Mouse (Mus musculus) forebrain, embryonic 10.5 days (tissue): ENCODE data around the gene Gm32742. TPM values are rescaled to one million over a fixed set of nuclear protein-coding genes. Genes with fewer than 3 reads are reported as not detected.
A peak's percentile ranks its signal among the peaks of the same experiment; 100 is the strongest.
"Not testable (repeated sequence)": the region's sequence is repeated elsewhere in the genome, so short reads cannot be mapped to it uniquely, and the experiment has no call there.

ENCODE experiments used
- DNase-seq: peaks from one replicate; pipeline ENCODE4 v3.0.0-alpha.2; 2017; ENCODE audit warnings: low spot score; ENCODE audit errors: extremely low spot score
- H3K27ac ChIP-seq: fragments of 300-500 bp; sonication (generic); 2 replicates; pipeline ENCODE4 v1.5.1; 2016; ENCODE audit warnings: mild to moderate bottlenecking
- H3K27me3 ChIP-seq: fragments of 300-500 bp; sonication (generic); 2 replicates; pipeline ENCODE4 v1.6.1; 2016; ENCODE audit warnings: mild to moderate bottlenecking; ENCODE audit not compliant: poor library complexity, severe bottlenecking
- H3K36me3 ChIP-seq: fragments of 300-500 bp; sonication (generic); replicated peaks from 2 replicates; pipeline ENCODE4 v1.6.1; 2016; ENCODE audit warnings: mild to moderate bottlenecking, moderate library complexity
- H3K4me1 ChIP-seq: fragments of 300-500 bp; sonication (generic); 2 replicates; pipeline ENCODE4 v1.6.1; 2016
- H3K4me3 ChIP-seq: fragments of 300-500 bp; sonication (generic); 2 replicates; pipeline ENCODE4 v1.5.1; 2016; ENCODE audit warnings: mild to moderate bottlenecking, moderate library complexity
- H3K9me3 ChIP-seq: fragments of 300-500 bp; sonication (generic); 2 replicates; pipeline ENCODE4 v1.6.1; 2016; ENCODE audit warnings: mild to moderate bottlenecking, moderate library complexity
- WGBS: fragments of 180-500 bp; shearing (Covaris S2); methylation state at CpG from one replicate; pipeline ENCODE4 v1.1.7; 2016; 5-methylcytosine and 5-hydroxymethylcytosine counted together
- polyA plus RNA-seq: library from polyadenylated mRNA; unstranded; fragments of >200 nt; fragmentation: Nextera tagmentation; extraction: Ambion mirVana; gene quantifications from 2 replicates; pipeline ENCODE4 v1.2.1, GENCODE M21; 2016

The Gm32742 gene
- polyA plus RNA-seq, 1 experiment from 2014 or later, result not detected

DNA sequence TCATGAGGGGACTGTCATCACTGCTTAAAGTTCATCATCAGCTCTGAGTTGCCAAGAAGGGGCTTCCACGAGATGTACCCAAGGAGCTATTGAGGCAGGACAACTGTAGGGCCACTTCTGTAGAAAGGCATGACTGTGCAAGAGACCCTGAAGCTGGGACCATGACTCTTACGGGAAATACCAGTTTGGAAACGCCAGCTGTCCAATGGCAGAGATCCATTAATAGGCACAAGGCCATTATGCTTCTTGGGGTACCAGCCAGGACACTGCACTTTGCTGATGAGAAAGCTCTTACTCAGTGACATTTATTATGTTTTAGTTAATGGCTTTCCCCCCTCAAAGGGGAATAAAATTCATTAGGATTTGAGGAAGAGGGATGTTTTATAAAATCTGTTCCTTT is 24.6 kb downstream of the Gm32742 start:
- Histone ChIP-seq H3K27ac (no peak overlapping the region), H3K4me1 (no peaks in the 10 kb centered on the region)
- WGBS, result 82% methylated on average over 3 of the region's 3 CpGs

GRCm38 (mm10) chr9:51139401-51139800 is 25.9 kb downstream of the Gm32742 start:
- H3K27me3 ChIP-seq, H3K36me3 ChIP-seq, DNase-seq, H3K4me1 ChIP-seq, H3K4me3 ChIP-seq, H3K9me3 ChIP-seq, H3K27ac ChIP-seq: not testable (repeated sequence)
- WGBS, result 92% methylated on average over 1 of the region's 1 CpGs

More for the DNA sequence above, 24.6 kb downstream of the Gm32742 start:
- no peak for DNase-seq
- no peaks in the 10 kb centered on the region for H3K36me3 ChIP-seq
- H3K4me3 ChIP-seq, result no peak overlapping the region
- no peaks in the 10 kb centered on the region for H3K27me3 ChIP-seq
- H3K9me3 ChIP-seq, result no peaks in the 10 kb centered on the region

DNA sequence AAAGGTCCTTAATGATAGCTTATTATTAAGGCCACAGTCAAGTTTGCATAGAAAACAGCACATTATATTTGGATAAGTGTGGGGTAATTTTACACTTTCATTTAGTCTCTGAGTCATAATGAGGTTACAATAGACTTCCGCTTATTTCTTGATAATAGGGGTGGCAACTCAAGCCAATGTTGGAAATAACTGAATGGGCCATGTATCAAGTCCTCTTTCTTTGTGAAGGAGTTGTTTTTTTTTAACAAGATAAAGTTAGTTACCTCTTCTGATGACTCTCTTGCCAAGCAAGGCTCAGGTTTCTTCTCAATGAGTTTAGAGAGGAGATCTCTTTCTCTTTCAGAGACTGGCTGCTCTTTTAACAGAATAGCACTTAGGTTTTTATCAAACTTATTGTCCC is 27.0 kb downstream of the Gm32742 start:
- no peaks in the 10 kb centered on the region for H3K36me3 ChIP-seq
- no peak for DNase-seq
- H3K4me3 ChIP-seq, result no peak overlapping the region
- H3K27me3 ChIP-seq, result no peaks in the 10 kb centered on the region
- H3K27ac ChIP-seq, result no peak overlapping the region
- 94% methylated on average over 1 of the region's 1 CpGs for WGBS
- H3K4me1 ChIP-seq, result no peaks in the 10 kb centered on the region
- no peaks in the 10 kb centered on the region for H3K9me3 ChIP-seq

DNA sequence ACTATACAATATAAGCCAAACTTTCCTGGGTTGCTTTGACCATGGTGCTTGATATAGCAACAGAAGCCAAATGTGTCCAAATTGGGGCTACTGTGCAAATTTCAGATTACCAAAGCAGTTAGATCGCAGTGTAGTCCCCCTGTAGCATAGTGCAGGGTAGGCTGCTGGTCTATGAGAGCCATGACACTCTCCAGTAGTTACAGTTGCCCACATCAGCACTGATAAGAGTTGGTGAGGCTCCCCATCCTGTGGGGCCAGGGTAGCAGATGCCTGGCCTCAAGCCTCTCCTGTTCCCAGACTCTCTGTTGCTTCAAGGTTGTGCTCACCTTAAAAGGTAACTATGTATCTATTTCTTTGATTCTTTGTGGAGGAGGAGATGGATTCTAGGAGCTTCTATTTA is 27.5 kb downstream of the Gm32742 start:
- Histone ChIP-seq H3K27me3 (no peaks in the 10 kb centered on the region), H3K9me3 (no peaks in the 10 kb centered on the region), H3K4me1 (no peaks in the 10 kb centered on the region), H3K4me3 (no peak overlapping the region), H3K27ac (no peak overlapping the region), H3K36me3 (no peaks in the 10 kb centered on the region)
- 89% methylated on average over 1 of the region's 1 CpGs for whole genome bisulfite sequencing
- no peak for DNase-seq

- no peaks in the 10 kb centered on the region for H3K9me3 ChIP-seq
- no peaks in the 10 kb centered on the region for H3K27me3 ChIP-seq
- WGBS, result 89% methylated on average over 4 of the region's 4 CpGs
- H3K27ac ChIP-seq, result no peak overlapping the region
- no peaks in the 10 kb centered on the region for H3K4me1 ChIP-seq
- H3K36me3 ChIP-seq, result no peaks in the 10 kb centered on the region
- no peak for DNase-seq
- no peak overlapping the region for H3K4me3 ChIP-seq
Measured at GRCm38 (mm10) chr9:51137432-51137831, 27.9 kb downstream of the Gm32742 start.

DNA sequence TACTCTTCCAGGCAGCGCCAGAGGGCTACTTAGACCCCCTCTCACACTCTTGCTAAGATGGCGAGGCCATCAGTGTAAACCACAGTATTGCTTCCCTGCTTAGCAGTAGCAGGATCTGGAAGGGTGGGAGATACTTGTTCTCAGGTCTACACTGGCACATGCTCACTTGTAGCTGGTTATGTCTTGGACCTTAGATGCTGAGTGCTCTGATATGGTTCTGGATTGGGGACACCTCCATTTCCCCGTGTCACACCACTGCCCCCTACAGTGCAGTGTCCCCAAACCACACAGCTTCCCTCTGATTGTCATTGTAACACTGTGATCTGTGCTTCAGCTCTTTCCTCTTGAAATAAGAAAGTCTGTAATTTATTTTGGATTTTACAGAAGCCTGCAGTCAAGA is 28.3 kb downstream of the Gm32742 start:
- Histone ChIP-seq H3K4me3 (no peak overlapping the region), H3K9me3 (no peaks in the 10 kb centered on the region), H3K27me3 (no peaks in the 10 kb centered on the region), H3K36me3 (no peaks in the 10 kb centered on the region), H3K27ac (no peak overlapping the region), H3K4me1 (no peaks in the 10 kb centered on the region)
- 68% methylated on average over 3 of the region's 3 CpGs for WGBS
- DNase-seq, result no peak

DNA sequence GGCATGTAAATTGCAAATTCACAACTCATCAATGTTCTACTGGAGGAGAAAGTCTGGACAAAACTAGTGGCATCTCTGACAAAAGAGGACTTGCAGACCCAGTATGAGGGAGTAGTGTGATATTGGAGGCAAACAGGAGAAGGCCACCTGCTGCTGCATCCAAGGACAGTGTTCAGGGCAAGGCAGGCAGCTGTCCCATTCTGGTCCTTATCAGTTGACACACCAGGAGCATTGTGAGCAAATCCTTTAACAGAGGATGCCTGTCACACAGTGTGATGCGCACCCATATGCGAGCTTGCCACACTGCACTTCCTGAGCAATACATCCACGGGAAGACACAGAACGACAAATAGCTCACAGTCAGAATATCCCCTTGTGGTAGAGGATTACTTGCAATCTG is 50.5 kb downstream of the Gm32742 start:
- Histone ChIP-seq H3K4me1 (no peaks in the 10 kb centered on the region), H3K9me3 (no peaks in the 10 kb centered on the region), H3K36me3 (no peaks in the 10 kb centered on the region), H3K27ac (no peak overlapping the region), H3K27me3 (no peaks in the 10 kb centered on the region), H3K4me3 (no peak overlapping the region)
- no peak for DNase-seq
- WGBS, result 86% methylated on average over 4 of the region's 4 CpGs

GRCm38 (mm10) chr9:51105751-51106150 is 59.6 kb downstream of the Gm32742 start:
- Histone ChIP-seq H3K36me3 (no peaks in the 10 kb centered on the region), H3K4me3 (no peak overlapping the region), H3K9me3 (no peaks in the 10 kb centered on the region), H3K4me1 (peaks cover 25% of the 10 kb centered on the region), H3K27ac (no peak overlapping the region), H3K27me3 (peaks cover 39% of the 10 kb centered on the region)
- DNase-seq, result no peak
- WGBS, result 86% methylated on average over 2 of the region's 2 CpGs

DNA sequence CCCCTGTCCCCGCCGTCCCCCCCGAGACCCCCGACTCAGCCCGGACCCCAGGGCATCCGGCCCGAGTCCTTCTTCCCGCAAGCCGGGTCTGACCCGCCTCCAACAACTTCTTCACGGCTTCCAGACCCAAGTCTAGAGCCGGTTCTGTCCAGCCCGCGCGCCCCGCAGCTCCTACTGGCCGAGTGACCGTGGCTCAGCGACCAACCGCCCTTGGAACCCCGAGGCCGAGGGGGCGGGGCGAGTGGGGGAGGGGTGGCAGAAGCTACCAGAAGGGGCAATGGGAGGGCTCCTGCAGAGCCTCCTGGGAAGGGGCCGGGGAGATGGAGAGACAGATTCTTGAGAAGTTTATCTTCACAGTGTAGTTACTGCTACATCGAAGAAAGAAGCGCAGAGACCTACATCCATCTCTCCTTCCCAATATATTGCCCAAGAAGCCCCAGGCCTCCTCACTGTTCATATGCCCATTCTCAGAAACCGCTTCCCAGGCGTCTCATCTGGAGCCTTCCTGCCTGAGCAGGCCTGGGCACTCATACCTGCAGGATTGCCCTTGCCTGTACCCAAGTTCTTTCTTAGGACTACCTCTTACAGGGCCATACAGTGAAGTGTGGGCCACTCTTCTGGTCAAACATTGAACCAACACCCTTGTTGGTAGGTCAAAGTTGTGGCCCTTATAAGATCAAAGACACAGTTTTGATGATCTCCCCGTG is 61.4 kb downstream of the Gm32742 start:
- WGBS, result 11% methylated on average over 30 of the region's 30 CpGs
- H3K27me3 ChIP-seq, result peaks cover 47% of the 10 kb centered on the region
- H3K27ac ChIP-seq, result peak overlapping the region; percentile 87

DNA sequence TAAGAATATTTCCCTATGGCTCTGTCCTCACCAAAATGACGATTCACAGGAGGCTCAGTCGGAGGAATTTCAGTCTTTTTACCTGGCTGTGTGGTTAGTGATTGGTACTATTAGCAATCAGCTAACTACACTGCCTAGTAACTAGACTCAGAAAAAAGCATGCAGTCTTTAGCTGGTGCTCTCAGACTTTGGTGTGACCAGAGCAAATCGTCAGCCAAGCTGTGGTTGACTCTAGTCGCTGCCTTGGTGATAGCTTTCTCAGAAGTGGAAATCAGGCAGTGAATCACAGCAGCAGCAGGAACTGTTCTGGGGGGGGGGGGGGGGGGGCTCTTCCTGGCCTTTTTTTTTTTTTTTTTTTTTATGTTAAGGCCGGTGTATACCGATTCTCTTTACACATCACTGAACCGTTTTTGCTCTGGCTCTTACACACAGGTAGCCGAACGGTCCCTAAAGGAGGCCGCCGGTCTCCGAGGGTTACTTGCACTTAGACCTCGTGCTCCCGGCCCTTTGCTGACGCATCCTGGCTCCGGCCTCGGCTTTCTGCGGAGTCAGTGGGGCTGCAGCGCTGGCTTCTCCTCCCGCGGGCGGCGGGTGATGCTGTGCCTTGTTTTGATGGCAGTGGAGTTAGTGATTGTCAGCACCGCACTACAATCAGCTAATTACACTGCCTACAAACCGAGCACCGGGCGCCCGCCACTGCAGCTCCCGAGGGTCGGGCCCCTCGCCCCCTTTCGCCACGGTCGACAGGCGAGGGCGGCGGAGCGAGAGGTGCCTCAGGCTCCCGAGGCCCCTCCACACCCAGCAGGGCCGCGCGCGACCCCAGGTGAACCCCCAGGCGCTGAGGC is 62.1 kb downstream of the Gm32742 start:
- no peaks in the 10 kb centered on the region for H3K9me3 ChIP-seq
- peak overlapping the region; percentile 87 for H3K27ac ChIP-seq
- peaks cover 47% of the 10 kb centered on the region for H3K27me3 ChIP-seq
- peaks cover 25% of the 10 kb centered on the region for H3K4me1 ChIP-seq
- H3K4me3 ChIP-seq, result peak overlapping the region; percentile 70
- H3K36me3 ChIP-seq, result no peaks in the 10 kb centered on the region
- 1% methylated on average over 44 of the region's 44 CpGs for WGBS
- DNase-seq, result peak; percentile 66

More for the DNA sequence above, 61.4 kb downstream of the Gm32742 start:
- Histone ChIP-seq H3K9me3 (no peaks in the 10 kb centered on the region), H3K36me3 (no peaks in the 10 kb centered on the region), H3K4me1 (peaks cover 25% of the 10 kb centered on the region), H3K4me3 (peak overlapping the region; percentile 70)
- peak; percentile 71 for DNase-seq

- H3K27ac ChIP-seq, result no peak within 1 kb of the TSS
- no peaks in the 10 kb centered on the region for H3K9me3 ChIP-seq
- H3K27me3 ChIP-seq, result peaks cover 47% of the 10 kb centered on the region
- peak within 1 kb of the TSS; percentile 70 for H3K4me3 ChIP-seq
- peak; percentile 71 for DNase-seq
- H3K36me3 ChIP-seq, result no peaks in the 10 kb centered on the region
- peaks cover 25% of the 10 kb centered on the region for H3K4me1 ChIP-seq
- 10% methylated on average over 27 of the region's 27 CpGs for WGBS
Measured at GRCm38 (mm10) chr9:51101756-51102425, 63.4 kb downstream of the Gm32742 start, which contains the start of gene 4833427G06Rik. TSS of gene 4833427G06Rik (minus strand) at chr9:51102078.

DNA sequence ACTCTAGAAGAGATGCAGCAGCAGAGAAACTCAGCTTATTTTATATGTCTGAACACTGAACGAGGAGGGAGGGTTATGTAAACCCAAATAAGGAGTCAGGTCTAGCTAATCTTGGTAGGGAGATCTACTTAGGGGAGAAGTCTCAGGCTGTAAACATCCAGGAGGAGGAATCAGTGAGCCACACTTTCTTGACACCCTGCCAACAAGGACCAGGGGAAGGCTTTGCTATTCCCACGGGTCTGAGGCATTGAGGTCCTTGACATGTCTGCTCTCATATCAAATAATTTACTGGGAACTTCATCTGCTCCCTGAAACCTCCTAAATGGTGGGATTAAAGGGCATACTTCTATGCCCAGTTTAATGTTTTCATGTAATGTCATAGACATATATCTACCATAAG is 69.0 kb downstream of the Gm32742 start:
- H3K36me3 ChIP-seq, result no peaks in the 10 kb centered on the region
- H3K9me3 ChIP-seq, result no peaks in the 10 kb centered on the region
- 72% methylated on average over 2 of the region's 2 CpGs for WGBS
- H3K27ac ChIP-seq, result no peak overlapping the region
- no peak overlapping the region for H3K4me3 ChIP-seq
- DNase-seq, result no peak
- H3K27me3 ChIP-seq, result peaks cover 14% of the 10 kb centered on the region
- H3K4me1 ChIP-seq, result no peaks in the 10 kb centered on the region

- no peak for DNase-seq
- Histone ChIP-seq H3K4me1 (no peaks in the 10 kb centered on the region), H3K4me3 (no peak overlapping the region), H3K27ac (no peak overlapping the region), H3K9me3 (no peaks in the 10 kb centered on the region), H3K27me3 (no peaks in the 10 kb centered on the region), H3K36me3 (no peaks in the 10 kb centered on the region)
- 80% methylated on average over 5 of the region's 5 CpGs for WGBS
Measured at GRCm38 (mm10) chr9:51093697-51094096, 71.6 kb downstream of the Gm32742 start.
